Mouse (Mus musculus) bone marrow macrophage, adult 2 months (primary cell): ENCODE measurements around the gene Tnip2.

Experiments
- CTCF ChIP-seq: IDR thresholded peaks from 2 replicates; pipeline ENCODE4 v1.5.1; 2012; ENCODE audit warnings: low read depth, mild to moderate bottlenecking, low read length, moderate library complexity
- POLR2A ChIP-seq: IDR thresholded peaks from 2 replicates; pipeline ENCODE4 v1.6.1; 2012; ENCODE audit warnings: mild to moderate bottlenecking, low read depth, low read length, borderline replicate concordance

- TF ChIP-seq POLR2A (no peak), CTCF (no peak)
These were observed 16.9 kb upstream of the Tnip2 start for GRCm38 (mm10) chr5:34530687-34531086.
